Mouse (Mus musculus) kidney, postnatal 36 days (tissue): ENCODE data around the gene Gas1.
A peak's percentile ranks its signal among the peaks of the same experiment; 100 is the strongest.

Experiments used
- DNase-seq, 2 experiments: peaks; one replicate each; pipeline ENCODE4 v3.0.0; 2021 to 2022; ENCODE audit warnings: mixed read lengths in 2 of 2

Gas1 gene

DNA sequence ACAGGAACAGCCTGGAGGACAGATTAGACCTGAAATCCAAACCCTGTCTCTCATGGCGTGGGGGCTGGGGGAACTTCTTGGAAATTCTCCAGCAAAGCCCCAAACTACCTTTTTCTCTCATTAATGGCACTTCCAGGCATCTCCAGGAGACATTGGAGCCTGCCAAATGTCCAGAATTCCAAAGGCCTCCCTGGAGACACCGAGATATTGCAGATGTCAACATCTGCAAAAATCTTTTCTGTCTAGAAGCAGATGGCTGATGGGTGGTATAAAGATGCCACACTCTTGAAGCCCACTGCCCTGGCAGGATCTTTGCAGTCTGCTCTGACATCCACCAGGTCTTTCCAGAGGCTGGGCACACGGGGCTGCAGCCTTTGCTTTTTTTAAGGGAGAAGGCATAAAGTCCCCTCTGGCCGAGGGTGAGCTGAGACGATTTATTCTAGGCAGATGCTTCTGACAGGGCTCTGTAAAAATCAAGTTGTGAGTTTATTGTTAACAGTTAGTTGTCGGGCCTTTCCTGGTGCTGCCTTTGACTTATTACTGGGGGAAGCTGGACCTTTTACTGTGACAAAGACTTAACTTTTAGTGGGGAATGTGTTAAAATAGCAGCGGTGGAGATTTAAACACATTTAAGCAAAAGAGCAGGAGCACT, 4.7 kb downstream of the Gas1 start:
- peak in 1 of 2 experiments; percentile 8 for DNase-seq

DNA sequence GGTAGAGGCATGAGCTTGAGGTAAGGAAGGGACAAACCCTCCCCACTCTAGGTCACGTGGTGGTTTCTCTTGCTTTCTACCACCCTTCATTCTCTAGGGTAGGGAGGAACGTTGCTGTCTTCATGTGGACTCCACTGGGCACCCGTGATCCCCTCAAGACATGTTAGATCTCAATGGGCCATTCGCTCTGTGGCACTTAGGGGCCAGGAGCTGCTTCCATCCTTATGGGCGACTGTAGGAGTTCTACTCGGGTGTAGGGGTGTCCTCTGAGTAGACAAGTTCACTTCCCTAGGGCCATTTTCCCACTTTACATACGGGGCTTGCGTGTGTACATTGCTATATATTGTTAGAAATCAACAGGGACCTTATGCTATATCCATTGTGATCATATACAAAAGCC, 5.4 kb downstream of the Gas1 start:
- no peak for DNase-seq

GRCm38 (mm10) chr13:60170898-60171715, 6.1 kb downstream of the Gas1 start:
- DNase-seq: no peak

DNA sequence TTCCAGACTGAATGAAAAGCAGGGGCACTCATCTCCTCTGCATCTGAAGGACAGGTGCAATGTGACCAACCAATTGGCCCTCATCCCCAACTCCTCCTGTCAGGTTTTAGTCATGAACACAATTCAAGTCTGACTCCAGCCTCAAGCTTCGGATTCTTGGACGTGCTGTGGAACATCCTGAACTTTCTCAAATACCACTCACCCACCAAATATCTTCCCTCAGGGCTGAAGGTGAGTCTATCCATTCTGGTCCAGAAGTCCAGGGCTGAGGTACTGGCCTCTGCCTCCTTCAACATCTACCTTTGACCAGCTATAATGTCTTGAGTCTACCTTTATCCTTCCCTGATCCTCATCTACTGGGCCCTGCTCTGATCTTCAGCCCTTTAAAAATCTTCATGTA, 8.1 kb downstream of the Gas1 start:
- DNase-seq: no peak

GRCm38 (mm10) chr13:60156294-60157126, 20.7 kb downstream of the Gas1 start:
- DNase-seq: no peak

DNA sequence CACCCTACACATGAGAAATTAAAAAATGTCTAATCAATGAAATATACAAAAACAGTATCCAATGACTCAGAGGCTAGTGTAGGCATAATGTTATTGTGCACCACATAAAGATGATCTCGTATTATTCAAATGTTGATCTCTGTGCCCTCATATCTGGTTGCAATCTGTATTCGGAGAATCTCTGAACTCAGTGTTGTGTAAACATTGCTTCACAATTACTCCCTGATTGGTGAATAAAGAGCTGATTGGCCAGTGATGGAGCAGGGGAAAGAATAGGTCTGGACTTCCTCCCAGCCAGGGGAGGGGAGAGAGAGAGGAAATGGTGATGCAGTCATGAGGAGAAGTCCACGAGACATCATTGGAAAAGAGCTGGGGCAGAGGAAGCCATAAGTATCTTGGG, 23.0 kb downstream of the Gas1 start:
- no peak for DNase-seq

DNA sequence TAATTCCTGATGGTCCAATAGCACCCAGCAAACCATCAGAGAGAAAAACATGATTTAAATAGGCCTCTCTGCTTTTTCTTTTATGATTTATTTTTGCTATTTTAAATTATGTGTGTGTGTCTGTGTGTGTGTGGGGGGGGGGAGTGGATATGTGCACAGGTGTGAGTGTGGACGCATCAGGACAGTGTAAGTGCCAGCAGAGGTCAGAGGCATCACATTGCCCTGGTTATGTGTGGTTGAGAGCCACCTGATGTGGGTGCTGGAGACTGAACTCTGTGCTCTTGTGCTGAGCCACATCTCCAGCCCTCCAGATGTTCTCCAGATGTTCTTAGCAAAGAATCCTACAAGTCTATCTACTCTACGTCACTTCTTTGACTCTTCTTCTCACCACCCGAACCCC, 28.9 kb downstream of the Gas1 start:
- DNase-seq: no peak

DNA sequence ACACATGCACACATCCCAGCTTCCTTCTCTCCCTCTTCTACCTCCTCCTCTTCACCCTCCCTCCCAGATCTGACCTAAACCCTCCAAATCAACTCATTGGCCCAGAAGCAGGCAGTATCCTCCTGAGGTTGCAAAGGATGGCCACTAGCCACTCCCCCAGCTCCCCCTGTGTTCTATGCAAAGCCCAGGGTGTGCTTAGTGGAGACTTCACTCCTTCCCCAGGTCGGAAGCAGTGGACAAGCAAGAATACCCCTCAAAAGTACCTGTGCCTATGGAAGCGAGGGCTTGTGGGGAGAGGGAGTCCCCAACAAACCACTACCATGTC, 29.3 kb downstream of the Gas1 start:
- no peak for DNase-seq

- DNase-seq: peak in 1 of 2 experiments; percentile 15
Observed at GRCm38 (mm10) chr13:60146994-60147856, 29.9 kb downstream of the Gas1 start.

DNA sequence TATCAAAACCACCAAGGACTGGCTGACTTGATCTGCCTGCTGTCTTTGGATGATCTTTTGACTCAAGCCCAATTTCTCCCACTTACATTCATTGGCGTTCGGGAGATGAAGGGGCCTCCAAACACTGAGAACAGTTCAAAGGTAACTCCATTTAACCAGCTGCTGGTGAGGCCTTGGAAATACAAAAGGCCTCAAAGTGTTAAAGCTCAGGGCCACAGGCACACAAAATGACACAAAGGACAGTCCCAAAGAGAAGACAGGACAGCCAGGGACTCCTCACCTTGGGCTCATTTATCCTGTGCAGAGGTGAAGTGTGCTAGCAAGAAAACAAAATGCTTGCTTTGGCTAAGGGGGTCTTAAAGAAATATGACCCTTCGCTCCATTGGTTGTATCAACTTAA, 30.9 kb downstream of the Gas1 start:
- DNase-seq: no peak

GRCm38 (mm10) chr13:60136962-60137361, 40.2 kb downstream of the Gas1 start:
- no peak for DNase-seq

- no peak for DNase-seq
Observed at GRCm38 (mm10) chr13:60134439-60134799, 42.7 kb downstream of the Gas1 start.

- DNase-seq: no peak
Observed at GRCm38 (mm10) chr13:60133716-60134438, 43.3 kb downstream of the Gas1 start.

DNA sequence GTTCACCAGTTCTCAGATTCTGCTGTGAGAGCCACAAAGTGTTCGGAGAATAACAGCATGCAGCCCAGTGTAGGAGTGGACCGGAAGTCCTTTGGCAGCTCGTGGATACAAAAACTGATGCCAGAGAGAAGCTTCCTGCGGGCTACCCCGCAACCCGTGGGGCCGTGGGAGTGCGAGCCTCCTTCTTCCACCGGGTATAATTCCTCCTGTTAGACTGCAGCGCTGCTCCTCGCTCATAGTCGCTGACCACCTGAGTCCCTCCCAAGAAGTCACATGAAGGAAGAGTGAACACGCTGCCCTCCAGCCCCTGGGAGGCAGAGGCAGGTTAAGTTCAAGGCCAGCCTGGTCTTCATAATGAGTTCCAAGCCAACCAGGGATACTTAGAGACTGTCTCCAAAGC, 45.4 kb downstream of the Gas1 start:
- no peak for DNase-seq

DNA sequence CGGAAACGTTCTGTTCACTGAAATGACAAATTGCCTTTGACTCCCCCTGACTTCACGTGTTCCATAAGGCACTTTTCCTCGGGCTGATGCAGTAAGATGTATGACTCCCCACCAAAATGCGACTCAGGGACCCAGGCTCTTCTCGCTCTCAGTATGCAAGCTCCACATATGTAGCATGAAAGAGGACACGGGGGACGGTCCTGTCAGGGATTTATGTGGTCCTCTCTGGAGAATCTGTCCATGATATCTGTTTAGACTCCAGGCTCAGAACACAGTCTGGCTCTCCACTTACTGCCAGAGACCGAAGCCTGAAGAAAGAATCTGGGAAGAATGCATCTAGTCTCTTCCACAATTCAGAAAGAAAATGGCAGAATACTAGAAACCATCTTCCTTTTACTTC, 47.6 kb downstream of the Gas1 start:
- DNase-seq: no peak

DNA sequence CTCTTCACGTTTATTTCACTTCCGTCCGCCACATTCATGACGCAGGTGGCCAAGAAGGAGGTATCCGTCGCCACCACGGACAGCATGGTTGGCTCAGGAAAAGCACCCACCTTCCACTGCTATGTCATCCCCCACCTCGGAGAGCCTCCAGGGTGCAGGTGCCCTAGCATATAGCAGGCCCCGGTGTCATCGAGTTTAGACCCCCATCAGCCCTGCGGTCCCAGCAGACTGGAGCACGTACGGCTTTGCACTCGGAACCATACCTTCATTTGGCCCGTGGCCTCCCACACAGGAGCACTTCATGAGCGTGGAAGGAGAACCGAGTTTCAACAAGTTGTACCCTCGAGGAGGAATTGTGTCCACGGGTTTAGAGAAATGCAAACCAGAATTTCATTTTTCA, 50.8 kb downstream of the Gas1 start:
- DNase-seq: no peak

- no peak for DNase-seq
Observed at GRCm38 (mm10) chr13:60125501-60126305, 51.5 kb downstream of the Gas1 start.

DNA sequence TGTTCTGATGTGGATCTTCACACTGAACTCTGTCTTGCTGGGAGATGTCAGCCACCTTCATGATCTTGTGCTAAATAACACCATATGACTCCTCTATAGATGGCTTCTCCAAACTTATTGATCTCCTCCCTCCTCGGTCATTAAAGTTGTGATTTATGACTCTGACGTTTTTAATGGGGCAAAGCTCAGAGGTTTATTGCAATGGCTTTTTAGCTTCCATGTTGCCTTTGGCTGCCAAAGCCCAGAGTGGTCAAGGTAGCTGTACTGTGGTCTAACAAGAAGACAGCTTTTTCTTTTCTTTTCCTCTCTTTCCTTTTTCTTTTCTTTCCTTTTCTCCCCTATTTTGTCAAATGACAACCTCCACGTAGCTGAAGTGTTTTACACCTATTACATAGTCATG, 52.1 kb downstream of the Gas1 start:
- DNase-seq: no peak

GRCm38 (mm10) chr13:60124456-60124855, 52.7 kb downstream of the Gas1 start:
- no peak for DNase-seq
